Mouse (Mus musculus) liver, embryonic 12.5 days (tissue): ENCODE data around the gene Cnksr1. TPM values are rescaled to one million over a fixed set of nuclear protein-coding genes. Genes with fewer than 3 reads are reported as not detected.
"Not testable (repeated sequence)": the region's sequence is repeated elsewhere in the genome, so short reads cannot be mapped to it uniquely, and the experiment has no call there.

Experiments
- ATAC-seq: fragments of 200-750 bp; cut with Nextera tagmentation; 2 replicates; pipeline ENCODE4 v1.8.0; 2017; ENCODE audit warnings: moderate number of reproducible peaks, mild to moderate bottlenecking, moderate library complexity
- H3K27ac ChIP-seq: fragments of 300-500 bp; sonication (generic); 2 replicates; pipeline ENCODE4 v1.5.1; 2016; ENCODE audit warnings: mild to moderate bottlenecking
- H3K27me3 ChIP-seq: fragments of 300-500 bp; sonication (generic); replicated peaks from 2 replicates; pipeline ENCODE4 v1.6.1; 2016; ENCODE audit warnings: mild to moderate bottlenecking, moderate library complexity
- H3K36me3 ChIP-seq: fragments of 300-500 bp; sonication (generic); 2 replicates; pipeline ENCODE4 v1.6.1; 2016; ENCODE audit warnings: mild to moderate bottlenecking, moderate library complexity
- H3K4me1 ChIP-seq: fragments of 300-500 bp; sonication (generic); 2 replicates; pipeline ENCODE4 v1.6.1; 2016
- H3K4me2 ChIP-seq: fragments of 300-500 bp; sonication (generic); 2 replicates; pipeline ENCODE4 v1.6.1; 2016; ENCODE audit warnings: mild to moderate bottlenecking, moderate library complexity
- H3K4me3 ChIP-seq: fragments of 300-500 bp; sonication (generic); 2 replicates; pipeline ENCODE4 v1.5.1; 2016; ENCODE audit warnings: mild to moderate bottlenecking, moderate library complexity
- H3K9ac ChIP-seq: fragments of 300-500 bp; sonication (generic); 2 replicates; pipeline ENCODE4 v1.6.1; 2016; ENCODE audit warnings: mild to moderate bottlenecking, moderate library complexity
- H3K9me3 ChIP-seq: fragments of 300-500 bp; sonication (generic); replicated peaks from 2 replicates; pipeline ENCODE4 v1.6.1; 2016; ENCODE audit warnings: mild to moderate bottlenecking, moderate library complexity
- WGBS: fragments of 180-500 bp; shearing (Covaris S2); methylation state at CpG from one replicate; pipeline ENCODE4 v1.1.7; 2016; ENCODE audit not compliant: insufficient replicate concordance; 5-methylcytosine and 5-hydroxymethylcytosine counted together
- polyA plus RNA-seq: library from polyadenylated mRNA; unstranded; fragments of >200 nt; fragmentation: Nextera tagmentation; extraction: Ambion mirVana; gene quantifications from 2 replicates; pipeline ENCODE4 v1.2.1, GENCODE M21; 2016

The Cnksr1 gene
- polyA plus RNA-seq = 0.19 TPM in 1 of 2 replicates, not detected in the other

DNA sequence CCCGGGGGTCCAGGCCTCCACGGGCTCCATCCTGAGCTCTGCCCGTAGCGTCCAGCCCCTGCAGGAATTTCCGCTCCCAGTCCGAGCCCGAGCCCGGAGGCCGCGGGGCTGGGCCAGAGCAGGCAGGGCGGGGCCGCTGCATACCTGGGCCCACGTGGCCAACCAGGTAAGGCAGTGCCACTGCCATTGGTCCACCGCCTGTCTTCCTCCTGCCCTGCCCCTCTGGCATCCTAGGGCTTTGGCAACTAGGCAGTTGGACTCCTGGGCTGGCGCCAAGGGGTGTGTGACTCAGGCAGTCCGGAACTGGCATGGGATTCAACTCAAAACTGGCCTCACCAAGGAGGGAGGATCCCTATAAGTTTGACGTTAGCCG lies at the start of gene Cnksr1:
Cnksr1 (minus strand) TSS at position 121 of the 373 bp plus-strand sequence.
- no peak within 1 kb of the TSS for H3K27ac ChIP-seq
- H3K9ac ChIP-seq = no peak within 1 kb of the TSS
- WGBS = 7% methylated on average over 18 of the region's 18 CpGs
- peak within 1 kb of the TSS; percentile 10; the same call in 1 of the 2 replicates for H3K4me3 ChIP-seq
- peak within 1 kb of the TSS; percentile 48 for H3K4me2 ChIP-seq
- H3K9me3 ChIP-seq = no peaks in the 10 kb centered on the region
- no peak for ATAC-seq
- H3K36me3 ChIP-seq = 0 out of 2 replicates have a peak, but pooled peaks cover under 1% of the 10 kb centered on the region
- peaks cover 57% of the 10 kb centered on the region for H3K27me3 ChIP-seq
- peaks cover 17% of the 10 kb centered on the region for H3K4me1 ChIP-seq

DNA sequence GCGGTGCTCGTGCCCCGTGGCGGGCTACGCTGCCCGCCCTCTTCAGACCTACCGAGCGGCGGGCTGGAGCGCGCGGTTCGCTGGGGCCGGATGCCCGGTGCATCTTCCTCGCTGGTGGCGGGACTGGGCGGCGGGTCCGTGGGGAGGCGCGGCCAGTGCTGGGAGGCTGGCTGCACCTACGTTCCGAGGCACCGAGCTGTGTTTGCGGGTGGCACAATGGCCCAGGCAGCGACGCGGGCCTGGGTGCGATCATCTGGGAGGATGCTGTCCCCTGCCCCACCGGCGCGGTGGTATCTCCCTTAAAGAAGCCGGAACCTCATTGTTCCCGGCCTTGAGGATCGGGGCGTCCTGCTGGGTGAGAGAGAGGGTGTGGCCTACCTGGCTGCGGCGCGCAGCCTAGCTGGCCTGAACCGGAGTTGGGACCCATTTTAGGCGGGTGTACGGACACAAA lies 49.4 kb upstream of the Cnksr1 start, which contains the start of gene Pdik1l:
Pdik1l (minus strand) TSS at position 321 of the 451 bp plus-strand sequence.
- Histone ChIP-seq H3K4me1 (peaks cover 49% of the 10 kb centered on the region), H3K27ac (peak within 1 kb of the TSS; percentile 99), H3K4me2 (peak within 1 kb of the TSS; percentile 82), H3K4me3 (peak within 1 kb of the TSS; percentile 93), H3K9ac (peak within 1 kb of the TSS; percentile 97), H3K36me3 (peaks cover 22% of the 10 kb centered on the region), H3K27me3 (peaks cover 4% of the 10 kb centered on the region), H3K9me3 (no peaks in the 10 kb centered on the region)
- under 1% methylated on average over 43 of the region's 43 CpGs for WGBS
- peak; percentile 70 for ATAC-seq

DNA sequence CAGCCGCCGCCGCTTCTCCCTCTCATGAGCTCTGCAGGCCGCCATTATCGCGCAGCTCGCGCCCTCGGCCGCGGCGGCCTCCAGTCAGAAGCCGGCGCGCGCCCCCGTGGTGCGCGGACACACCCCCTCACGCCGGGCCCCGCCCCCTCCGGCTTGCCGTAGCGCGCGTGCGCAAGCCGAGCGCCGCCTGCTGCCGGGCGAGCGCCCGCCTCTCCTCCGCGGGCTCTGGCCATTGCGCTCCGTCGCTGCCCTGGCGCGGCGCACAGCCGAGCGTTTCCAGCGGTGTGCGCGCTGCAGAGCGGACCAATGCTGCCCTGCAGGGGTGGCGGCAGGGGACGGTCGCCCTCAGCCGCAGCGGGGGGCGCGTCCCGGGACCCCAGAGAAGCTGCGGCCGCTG lies 49.0 kb upstream of the Cnksr1 start:
- H3K9ac ChIP-seq = peak overlapping the region; percentile 97
- peak overlapping the region; percentile 82 for H3K4me2 ChIP-seq
- peaks cover 26% of the 10 kb centered on the region for H3K36me3 ChIP-seq
- H3K27ac ChIP-seq = peak overlapping the region; percentile 99
- ATAC-seq = peak; percentile 88
- no peaks in the 10 kb centered on the region for H3K27me3 ChIP-seq
- H3K9me3 ChIP-seq = no peaks in the 10 kb centered on the region
- peaks cover 49% of the 10 kb centered on the region for H3K4me1 ChIP-seq
- WGBS = 1% methylated on average over 58 of the region's 59 CpGs
- peak overlapping the region; percentile 93 for H3K4me3 ChIP-seq

DNA sequence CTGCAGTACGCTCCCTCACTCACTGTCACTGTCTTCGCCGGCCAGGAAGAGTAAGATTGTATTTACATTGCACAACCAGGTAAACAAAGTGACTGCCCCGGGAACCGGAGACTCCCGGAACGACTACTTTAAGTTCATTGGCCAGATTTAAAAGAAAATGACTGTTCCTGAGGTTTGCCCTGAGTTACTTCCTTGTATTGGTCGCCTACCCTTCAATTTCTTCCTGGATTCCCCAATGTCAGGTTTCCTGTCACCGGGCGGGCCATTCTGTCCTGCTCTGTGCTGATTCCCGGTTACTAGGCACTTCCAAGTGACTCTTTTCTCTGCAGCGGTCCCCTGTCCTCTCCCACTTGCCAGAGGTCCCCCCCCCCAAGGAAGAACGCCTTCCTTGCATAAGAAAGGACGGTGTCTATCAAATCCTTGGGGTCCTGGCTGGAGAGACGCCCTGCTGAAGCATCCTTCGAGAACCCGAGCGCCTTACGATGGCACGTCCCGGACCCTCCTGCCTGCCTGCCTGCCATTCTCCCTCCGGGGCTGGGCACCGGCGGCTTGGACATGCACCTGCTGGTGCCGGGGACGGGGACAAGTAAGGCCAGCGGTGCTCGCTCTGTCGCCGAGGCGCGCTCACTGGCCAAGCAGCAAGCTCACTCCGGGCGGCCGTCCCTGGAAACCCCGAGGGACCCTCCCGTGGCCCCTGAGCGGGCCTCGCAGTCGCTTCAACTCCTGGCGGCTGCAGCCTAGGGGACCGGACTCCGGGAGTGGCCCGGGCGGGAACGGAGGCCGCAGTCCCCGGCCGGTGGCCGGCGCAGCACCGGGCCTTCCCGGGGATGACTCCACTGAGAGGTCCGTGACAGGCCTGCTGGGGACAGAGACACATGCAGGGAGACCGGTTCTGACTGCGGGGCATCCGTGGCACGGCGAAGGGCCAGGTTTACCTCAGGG lies 48.3 kb upstream of the Cnksr1 start:
- Histone ChIP-seq H3K9me3 (no peaks in the 10 kb centered on the region), H3K9ac (peak overlapping the region; percentile 97), H3K4me1 (peaks cover 49% of the 10 kb centered on the region), H3K27ac (peak overlapping the region; percentile 99), H3K27me3 (no peaks in the 10 kb centered on the region), H3K36me3 (peaks cover 33% of the 10 kb centered on the region), H3K4me2 (peak overlapping the region; percentile 82), H3K4me3 (peak overlapping the region; percentile 93)
- 2% methylated on average over 59 of the region's 59 CpGs for whole genome bisulfite sequencing
- peak; percentile 29 for ATAC-seq

DNA sequence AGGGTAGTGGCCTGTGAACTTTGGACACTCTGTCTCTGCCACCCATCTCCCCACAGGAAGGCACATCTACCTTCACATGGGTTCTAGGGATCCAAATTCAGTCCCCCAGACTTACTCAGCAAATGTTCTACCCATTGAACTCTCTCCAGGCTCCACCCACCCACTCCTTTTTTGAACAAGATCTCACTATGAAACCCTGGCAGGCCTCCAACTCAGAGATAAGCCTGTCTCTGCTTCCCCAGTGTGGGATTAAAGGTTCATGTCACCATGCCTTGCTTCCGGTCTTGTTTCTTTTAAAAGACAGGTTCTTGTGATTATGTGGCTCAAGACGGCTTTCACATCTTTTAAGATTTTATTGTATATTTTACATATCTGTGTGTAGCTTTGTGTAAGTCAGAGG lies 46.7 kb upstream of the Cnksr1 start:
- Histone ChIP-seq H3K36me3 (peaks cover 49% of the 10 kb centered on the region), H3K9me3 (no peaks in the 10 kb centered on the region), H3K27ac (peak overlapping the region; percentile 99), H3K27me3 (no peaks in the 10 kb centered on the region), H3K4me1 (peaks cover 46% of the 10 kb centered on the region), H3K4me3 (peak overlapping the region; percentile 93), H3K4me2 (peak overlapping the region; percentile 82), H3K9ac (peak overlapping the region; percentile 97)
- 18% methylated on average over 2 of the region's 2 CpGs for WGBS
- peak; percentile 50 for ATAC-seq

DNA sequence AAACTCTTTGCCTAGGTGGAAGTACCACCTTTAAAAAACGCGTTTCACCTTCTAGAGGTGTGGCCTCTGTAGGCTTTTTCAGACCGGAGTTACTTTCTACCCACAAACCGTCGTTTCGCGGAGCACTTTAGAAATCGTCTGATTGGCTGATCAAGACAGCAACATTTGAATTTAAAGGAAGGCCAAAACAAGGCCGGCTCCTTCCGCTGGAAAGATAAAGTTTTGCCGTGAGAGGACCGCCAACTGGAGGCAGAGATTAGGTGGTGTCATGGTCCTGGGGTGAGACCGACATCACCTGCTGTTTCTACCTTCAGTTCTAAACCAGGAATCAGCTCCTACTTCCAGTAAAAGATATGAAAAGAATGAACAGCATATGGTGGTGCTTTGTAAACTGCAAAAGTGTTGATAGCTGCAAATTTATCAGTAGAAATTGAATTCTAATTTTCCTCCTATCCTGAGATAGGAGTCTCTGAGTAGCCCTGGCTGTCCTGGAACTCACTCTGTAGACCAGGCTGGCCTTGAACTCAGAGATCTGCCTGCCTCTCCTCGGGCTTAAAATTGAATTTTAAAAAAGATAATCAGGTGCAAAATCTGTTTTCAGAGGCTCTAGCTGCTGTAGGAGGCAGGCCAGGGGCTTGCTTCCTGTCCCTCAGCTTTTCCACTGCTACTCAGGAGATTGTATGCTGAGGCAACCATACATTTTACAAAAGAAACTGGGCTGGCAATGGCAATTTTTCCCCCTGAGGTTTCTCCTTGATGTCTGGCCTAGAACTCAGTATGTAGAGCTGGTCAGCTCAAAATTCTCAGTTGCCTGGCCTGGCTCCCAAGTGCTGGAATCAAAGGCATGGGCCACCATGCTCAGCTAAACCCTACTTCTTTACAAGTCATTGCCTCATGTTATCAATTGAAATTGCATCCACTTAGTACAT lies 35.5 kb upstream of the Cnksr1 start:
- Histone ChIP-seq H3K36me3 (peaks cover 33% of the 10 kb centered on the region), H3K9ac (peak overlapping the region; percentile 68), H3K4me1 (peaks cover 30% of the 10 kb centered on the region), H3K27me3 (no peaks in the 10 kb centered on the region), H3K4me2 (peak overlapping the region; percentile 73), H3K27ac (peak overlapping the region; percentile 91), H3K9me3 (no peaks in the 10 kb centered on the region), H3K4me3 (peak overlapping the region; percentile 49)
- WGBS = 2% methylated on average over 14 of the region's 14 CpGs
- ATAC-seq = peak; percentile 94

DNA sequence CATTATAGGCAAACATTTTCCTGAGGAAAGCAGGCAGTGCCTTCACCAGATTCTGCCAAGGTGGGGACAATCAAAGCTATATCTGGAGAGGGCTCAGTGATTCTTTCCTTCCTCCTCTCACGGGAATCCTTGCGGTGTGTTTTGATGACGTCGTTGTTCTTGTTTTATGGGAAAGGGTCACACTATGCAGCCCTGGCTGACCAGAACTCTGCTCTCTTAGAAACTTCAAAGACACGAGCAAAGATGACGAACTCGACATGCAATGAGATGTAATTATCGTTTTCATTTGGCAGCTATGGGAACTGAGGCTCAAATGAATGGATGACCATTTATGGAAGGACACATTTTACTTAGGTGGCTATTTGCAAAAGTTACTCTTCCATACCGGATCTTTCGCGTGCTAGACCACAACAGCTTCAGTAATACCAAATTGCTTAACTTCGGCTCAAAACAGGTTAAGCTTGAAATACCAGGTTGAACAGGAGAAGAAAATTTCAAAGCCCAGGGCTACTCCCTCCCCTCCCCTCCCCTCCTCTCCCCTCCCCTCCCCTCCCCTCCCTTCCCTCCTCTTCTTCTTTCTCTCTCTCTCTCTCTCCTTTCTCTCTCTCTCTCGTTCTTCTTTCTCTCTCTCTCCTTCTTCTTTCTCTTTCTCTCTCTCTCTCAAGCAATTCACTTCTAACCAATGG lies 34.7 kb upstream of the Cnksr1 start:
- Histone ChIP-seq H3K4me1 (peaks cover 30% of the 10 kb centered on the region), H3K27me3 (no peaks in the 10 kb centered on the region), H3K27ac (peak overlapping the region; percentile 91), H3K4me2 (peak overlapping the region; percentile 73), H3K4me3 (peak overlapping the region; percentile 49), H3K9ac (peak overlapping the region; percentile 68), H3K36me3 (peaks cover 25% of the 10 kb centered on the region), H3K9me3 (no peaks in the 10 kb centered on the region)
- ATAC-seq = peak; percentile 56
- 11% methylated on average over 12 of the region's 13 CpGs for WGBS

DNA sequence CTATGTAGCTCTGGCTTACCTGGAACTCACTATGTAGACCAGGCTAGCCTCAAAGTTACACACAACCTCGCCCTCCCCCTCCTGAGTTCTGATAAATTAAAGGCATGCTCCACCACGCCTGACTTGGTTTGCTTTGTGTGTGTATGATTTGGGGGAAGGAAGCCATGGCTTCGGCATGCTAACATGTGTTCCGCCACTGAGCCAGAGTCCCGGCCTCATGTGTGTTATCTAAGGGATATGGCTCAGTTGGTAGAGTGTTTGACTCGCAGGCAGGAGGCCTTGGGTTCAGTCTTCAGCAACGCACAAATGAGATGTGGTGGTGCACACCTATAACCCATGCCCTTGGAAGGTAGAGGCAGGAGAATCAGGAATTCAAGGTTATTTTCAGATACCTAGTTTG lies 33.8 kb upstream of the Cnksr1 start:
- Histone ChIP-seq H3K9me3 (no peaks in the 10 kb centered on the region), H3K36me3 (peaks cover 16% of the 10 kb centered on the region), H3K4me1 (peaks cover 30% of the 10 kb centered on the region), H3K4me3 (no peak overlapping the region), H3K4me2 (no peak overlapping the region), H3K27ac (no peak overlapping the region), H3K9ac (no peak overlapping the region), H3K27me3 (no peaks in the 10 kb centered on the region)
- no peak for ATAC-seq
- WGBS = 70% methylated on average over 7 of the region's 7 CpGs

DNA sequence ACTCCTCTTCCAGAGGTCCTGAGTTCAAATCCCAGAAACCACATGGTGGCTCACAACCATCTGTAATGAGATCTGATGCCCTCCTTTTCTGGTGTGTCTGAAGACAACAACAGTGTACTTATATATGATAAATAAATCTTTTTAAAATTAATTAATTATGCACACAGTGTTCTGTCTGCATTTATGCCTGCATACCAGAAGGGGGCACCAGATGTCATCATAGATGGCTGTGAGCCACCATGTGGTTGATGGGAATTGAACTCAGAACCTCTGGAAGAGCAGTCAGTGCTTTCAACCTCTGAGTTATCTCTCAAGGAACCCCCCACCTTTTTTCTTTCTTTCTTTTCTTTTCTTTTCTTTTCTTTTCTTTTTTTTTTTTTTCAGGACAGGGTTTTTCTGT lies 31.4 kb upstream of the Cnksr1 start:
- peaks cover 29% of the 10 kb centered on the region for H3K4me1 ChIP-seq
- H3K9me3 ChIP-seq, H3K4me3 ChIP-seq, H3K27me3 ChIP-seq, H3K36me3 ChIP-seq, H3K27ac ChIP-seq, ATAC-seq, H3K9ac ChIP-seq, H3K4me2 ChIP-seq: not testable (repeated sequence)

DNA sequence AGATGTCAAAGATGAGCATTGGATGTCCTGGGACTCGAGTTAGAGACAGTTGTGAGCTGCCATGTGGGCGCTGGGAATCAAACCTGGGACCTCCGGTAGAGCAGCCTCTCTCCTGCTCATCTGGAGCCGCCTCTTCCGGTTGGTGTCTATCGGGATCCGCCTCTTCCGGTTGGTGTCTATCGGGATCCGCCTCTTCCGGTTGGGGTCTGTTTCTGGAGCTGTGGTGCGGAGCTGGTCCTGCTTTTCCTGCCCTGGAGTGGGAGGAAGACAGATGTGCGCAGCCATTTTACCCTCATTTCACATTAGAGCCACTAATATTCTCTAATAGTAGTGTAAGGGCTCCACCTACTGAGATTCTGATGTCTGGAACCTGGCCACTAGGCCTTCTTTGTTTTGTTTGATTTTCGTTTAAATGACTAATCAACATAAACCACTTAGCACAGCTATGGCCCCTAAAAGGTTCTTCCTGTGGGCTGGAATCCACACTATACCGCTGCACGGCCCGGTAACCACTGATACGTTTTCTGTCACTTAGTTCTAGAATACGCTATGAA lies 30.0 kb upstream of the Cnksr1 start:
- no peaks in the 10 kb centered on the region for H3K36me3 ChIP-seq
- H3K4me3 ChIP-seq = no peak overlapping the region
- H3K4me2 ChIP-seq = no peak overlapping the region
- no peak overlapping the region for H3K27ac ChIP-seq
- H3K9ac ChIP-seq = no peak overlapping the region
- no peak for ATAC-seq
- H3K4me1 ChIP-seq = peaks cover 15% of the 10 kb centered on the region
- H3K27me3 ChIP-seq = no peaks in the 10 kb centered on the region
- WGBS = 74% methylated on average over 19 of the region's 19 CpGs
- H3K9me3 ChIP-seq = no peaks in the 10 kb centered on the region; the same call in 1 of the 2 replicates
